Mouse (Mus musculus): ENCODE data around the gene Cphx3. TPM values are rescaled to one million over a fixed set of nuclear protein-coding genes. Genes with fewer than 3 reads are reported as not detected.
"Not testable (repeated sequence)": the region's sequence is repeated elsewhere in the genome, so short reads cannot be mapped to it uniquely, and the experiment has no call there.

The Cphx3 gene
- total RNA-seq, 2 experiments from 2014 or later: not detected

- DNase-seq: not testable (repeated sequence)
These were observed 92.9 kb downstream of the Cphx3 start for GRCm38 (mm10) chr14:26175028-26175427.

- not testable (repeated sequence) for DNase-seq
These were observed 99.6 kb downstream of the Cphx3 start for GRCm38 (mm10) chr14:26181660-26182059.

- not testable (repeated sequence) for DNase-seq
These were observed 100.3 kb downstream of the Cphx3 start, which contains the start of gene Plac9b for GRCm38 (mm10) chr14:26182380-26182779. TSS of gene Plac9b (minus strand) at chr14:26182480.

GRCm38 (mm10) chr14:26186638-26187037 is 104.5 kb downstream of the Cphx3 start:
- DNase-seq: not testable (repeated sequence)

GRCm38 (mm10) chr14:26188361-26188760 is 106.3 kb downstream of the Cphx3 start:
- DNase-seq: not testable (repeated sequence)

GRCm38 (mm10) chr14:26197851-26198250 is 115.8 kb downstream of the Cphx3 start:
- not testable (repeated sequence) for DNase-seq

GRCm38 (mm10) chr14:26206197-26206925 is 124.3 kb downstream of the Cphx3 start:
- DNase-seq: not testable (repeated sequence)

- DNase-seq: not testable (repeated sequence)
These were observed 124.8 kb downstream of the Cphx3 start, which contains the start of gene Tmem254b for GRCm38 (mm10) chr14:26206926-26207247. TSS of gene Tmem254b (minus strand) at chr14:26207041.

- DNase-seq: not testable (repeated sequence)
These were observed 134.3 kb downstream of the Cphx3 start for GRCm38 (mm10) chr14:26216233-26217000.

GRCm38 (mm10) chr14:26237183-26237582 is 155.1 kb downstream of the Cphx3 start:
- not testable (repeated sequence) for DNase-seq

- not testable (repeated sequence) for DNase-seq
These were observed 175.9 kb downstream of the Cphx3 start, which contains the start of gene Duxbl3 for GRCm38 (mm10) chr14:26257756-26258617. TSS of gene Duxbl3 (plus strand) at chr14:26257962.

GRCm38 (mm10) chr14:26258729-26259128 is 176.6 kb downstream of the Cphx3 start:
- DNase-seq: not testable (repeated sequence)

Other genes with a start within 250 kb of the Cphx3 start
- 10 to 100 TPM; 57.8 to 84.4 TPM for gene Anxa11, start 240.1 kb upstream of the Cphx3 start, total RNA-seq (2021)
- gene Plac9a, start 179.2 kb upstream of the Cphx3 start, total RNA-seq (2021): 1 to 10 TPM; 1.3 to 1.4 TPM
- gene Tmem254a, start 154.6 kb upstream of the Cphx3 start, total RNA-seq (2021): 1 to 10 TPM; 2.3 to 3.2 TPM
- not detected for gene Cphx1, start 144.0 kb upstream of the Cphx3 start, total RNA-seq (2021)
- under 1 TPM in 1 of 2 experiments, not detected in 1; 0.13 TPM for gene Duxbl1, start 103.7 kb upstream of the Cphx3 start, total RNA-seq (2021)
- 10 to 100 TPM; 14.8 to 19.4 TPM for gene Gm9780, start 39.6 kb upstream of the Cphx3 start, total RNA-seq (2021)
- gene Tmem254c, start 14.9 kb upstream of the Cphx3 start, total RNA-seq (2021): 10 to 100 TPM; 15.9 to 25.4 TPM
- not detected for gene Cphx2, start 781 bp upstream of the Cphx3 start, total RNA-seq (2021)
- gene Duxbl2, start 36.1 kb downstream of the Cphx3 start, total RNA-seq (2021): not detected
- 10 to 100 TPM; 38.6 to 56.2 TPM for gene Plac9b, start 100.2 kb downstream of the Cphx3 start, total RNA-seq (2021)
- 1 to 10 TPM; 6.2 to 9.6 TPM for gene Tmem254b, start 124.7 kb downstream of the Cphx3 start, total RNA-seq (2021)
- gene Duxbl3, start 175.7 kb downstream of the Cphx3 start, total RNA-seq (2021): under 1 TPM in 1 of 2 experiments, not detected in 1; 0.43 TPM

Measured in adrenal gland, postnatal 36 days (tissue).